Mouse (Mus musculus): ENCODE results near the gene Ofcc1.

The Ofcc1 gene

DNA sequence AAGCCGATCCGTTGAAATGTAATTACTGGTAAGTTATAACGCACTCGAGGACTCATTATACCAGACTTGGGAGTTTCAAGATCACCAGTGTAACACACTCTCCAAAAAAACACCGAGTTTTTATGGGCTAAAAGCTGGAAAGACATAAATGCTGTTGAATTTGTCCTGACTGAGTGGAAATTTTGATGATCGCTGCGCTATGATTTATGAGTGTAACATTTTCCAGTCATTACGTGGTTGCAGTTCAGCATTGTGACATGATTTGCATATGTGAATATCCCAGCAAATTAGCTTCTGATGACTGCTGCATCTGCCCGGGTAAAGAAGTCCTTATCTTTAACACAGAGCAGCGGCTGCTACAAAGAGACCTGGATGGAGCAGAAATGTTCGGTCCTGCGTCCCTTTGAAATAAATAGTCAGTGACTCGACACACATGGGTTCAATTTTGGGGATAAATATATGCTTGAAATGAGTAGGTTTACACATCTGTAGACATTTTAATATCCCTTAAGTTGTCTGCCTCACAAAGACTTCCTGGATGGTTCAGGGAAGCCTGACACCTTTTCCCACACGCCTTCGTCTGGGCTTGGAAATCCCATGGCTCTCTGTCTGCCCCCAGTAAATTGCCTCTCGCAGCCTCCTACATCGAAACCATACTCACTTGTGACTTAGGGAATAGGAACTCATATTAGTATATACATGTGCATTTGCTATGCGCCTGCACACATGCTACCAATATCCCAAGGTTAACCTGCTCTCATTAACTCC is 381.8 kb downstream of the Ofcc1 start:
- no peak for DNase-seq

DNA sequence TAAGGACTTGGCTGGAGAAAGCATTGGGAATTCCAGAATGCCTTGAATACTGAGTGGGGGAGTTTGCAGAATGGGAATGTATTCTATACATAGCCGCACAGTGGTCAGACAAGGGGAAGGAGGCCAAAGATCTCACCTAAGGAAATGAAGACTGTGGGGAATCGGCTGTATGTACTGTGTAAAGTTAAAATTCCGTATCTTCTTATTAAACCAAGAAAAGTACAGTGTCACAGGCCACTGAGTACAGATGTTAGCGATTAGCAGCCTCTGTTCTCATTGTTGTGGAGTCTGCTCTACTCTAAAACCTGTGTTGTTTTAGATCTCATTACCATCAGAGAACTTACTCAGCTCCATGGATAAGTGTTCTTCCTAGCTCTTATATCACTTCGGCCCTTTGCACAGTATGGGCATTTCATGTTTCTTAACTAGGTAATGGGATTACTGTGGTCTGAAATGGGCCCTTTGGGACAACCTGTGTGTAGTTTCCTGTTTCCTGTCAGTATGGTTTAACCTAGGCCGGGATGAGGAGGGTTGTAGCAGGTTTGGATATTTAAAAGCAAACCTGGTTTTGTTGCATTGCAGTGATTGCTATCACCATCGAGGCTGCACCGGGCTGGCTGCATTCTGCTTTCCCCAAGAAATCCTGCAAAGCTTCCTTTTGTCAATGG is 392.8 kb downstream of the Ofcc1 start:
- no peak for DNase-seq

DNA sequence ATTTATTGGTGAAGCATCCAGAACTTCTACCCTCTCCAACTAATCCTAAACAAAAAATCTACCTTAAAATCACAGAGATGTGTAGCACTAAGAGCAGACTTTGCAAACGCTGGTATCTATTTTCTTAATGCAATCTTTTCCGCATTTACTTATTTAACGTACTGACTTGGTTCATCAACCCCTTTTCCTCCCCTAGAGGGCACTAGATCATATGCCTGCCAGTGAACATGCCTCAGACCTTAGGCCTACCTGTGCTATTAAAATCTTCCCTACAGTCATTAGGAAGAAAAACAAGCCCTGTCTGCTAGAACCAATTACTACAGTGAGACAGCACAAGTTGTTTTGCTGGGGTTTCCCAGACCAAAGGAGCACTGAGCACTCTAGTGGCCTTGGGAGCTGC is 404.0 kb downstream of the Ofcc1 start:
- no peak for DNase-seq

DNA sequence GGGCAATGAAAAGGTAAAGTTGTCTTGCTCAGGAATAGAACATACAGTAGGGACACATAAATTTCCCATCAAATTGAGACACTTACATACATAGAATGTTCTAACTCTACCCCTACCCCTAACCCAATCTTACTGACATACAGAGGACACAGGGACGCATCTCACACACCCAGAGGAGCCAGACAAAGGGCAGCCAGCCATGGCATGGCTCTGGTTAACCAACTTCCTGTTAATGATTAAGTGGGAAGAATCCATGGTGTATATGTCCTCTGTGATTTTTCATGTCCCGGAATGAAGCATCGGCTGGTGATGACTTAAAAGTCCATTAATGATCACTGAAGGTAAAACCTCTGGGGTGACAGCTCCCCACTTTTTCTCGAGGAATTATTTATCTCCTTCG is 405.2 kb downstream of the Ofcc1 start:
- DNase-seq = no peak

All from thymus, postnatal 25 days (tissue).